Mouse (Mus musculus): ENCODE measurements around the gene Pald1. TPM values are rescaled to one million over a fixed set of nuclear protein-coding genes. Genes with fewer than 3 reads are reported as not detected.

Pald1 gene
- polyA plus RNA-seq, 1 experiment from 2014 or later, result 26.4 TPM

GRCm38 (mm10) chr10:61370273-61370979, 12.9 kb downstream of the Pald1 start:
- 56% methylated on average over 18 of the region's 18 CpGs for WGBS
- Histone ChIP-seq H3K4me2 (ENCODE audit: low read depth) (0 out of 2 replicates have a peak overlapping the region, but pooled peaks have one; percentile 5), H3K27me3 (ENCODE audit: control insufficient read depth, insufficient read depth, low read length) (no peaks in the 10 kb centered on the region), H3K27ac (ENCODE audit: low read depth, low read length) (peak overlapping the region; percentile 37; the same call in 1 of the 2 replicates), H3K9ac (ENCODE audit: low read length) (no peak overlapping the region), H3K4me3 (ENCODE audit: low read depth, low read length) (no peak overlapping the region), H3K4me1 (ENCODE audit: control insufficient read depth, insufficient read depth, low read length) (peaks cover 11% of the 10 kb centered on the region), H3K36me3 (ENCODE audit: control insufficient read depth, insufficient read depth, low read length) (no peaks in the 10 kb centered on the region), H3K9me3 (ENCODE audit: control insufficient read depth, low read length) (no peaks in the 10 kb centered on the region)
- ATAC-seq (ENCODE audit: insufficient read depth, low FRiP score, low TSS enrichment), result no peak
- DNase-seq (ENCODE audit: low spot score), result no peak

- Histone ChIP-seq H3K4me1 (ENCODE audit: control insufficient read depth, insufficient read depth, low read length) (peaks cover 9% of the 10 kb centered on the region), H3K27ac (ENCODE audit: low read depth, low read length) (no peak overlapping the region), H3K36me3 (ENCODE audit: control insufficient read depth, insufficient read depth, low read length) (no peaks in the 10 kb centered on the region), H3K9ac (ENCODE audit: low read length) (no peak overlapping the region), H3K27me3 (ENCODE audit: control insufficient read depth, insufficient read depth, low read length) (no peaks in the 10 kb centered on the region), H3K4me3 (ENCODE audit: low read depth, low read length) (no peak overlapping the region), H3K4me2 (ENCODE audit: low read depth) (no peak overlapping the region), H3K9me3 (ENCODE audit: control insufficient read depth, low read length) (no peaks in the 10 kb centered on the region)
- WGBS, result 58% methylated on average over 5 of the region's 5 CpGs
- no peak for DNase-seq (ENCODE audit: low spot score)
- ATAC-seq (ENCODE audit: insufficient read depth, low FRiP score, low TSS enrichment), result no peak
Observed at GRCm38 (mm10) chr10:61369755-61370154, 13.6 kb downstream of the Pald1 start.

GRCm38 (mm10) chr10:61365902-61366301, 17.4 kb downstream of the Pald1 start:
- Histone ChIP-seq H3K9ac (ENCODE audit: low read length) (no peak overlapping the region), H3K27ac (ENCODE audit: low read depth, low read length) (no peak overlapping the region), H3K9me3 (ENCODE audit: control insufficient read depth, low read length) (no peaks in the 10 kb centered on the region), H3K4me3 (ENCODE audit: low read depth, low read length) (no peak overlapping the region), H3K27me3 (ENCODE audit: control insufficient read depth, insufficient read depth, low read length) (no peaks in the 10 kb centered on the region), H3K4me2 (ENCODE audit: low read depth) (no peak overlapping the region), H3K4me1 (ENCODE audit: control insufficient read depth, insufficient read depth, low read length) (peaks cover 3% of the 10 kb centered on the region; the same call in 1 of the 2 replicates), H3K36me3 (ENCODE audit: control insufficient read depth, insufficient read depth, low read length) (no peaks in the 10 kb centered on the region)
- WGBS, result 63% methylated on average over 1 of the region's 1 CpGs
- ATAC-seq (ENCODE audit: insufficient read depth, low FRiP score, low TSS enrichment) (no peak), DNase-seq (ENCODE audit: low spot score) (no peak)

- Histone ChIP-seq H3K9ac (ENCODE audit: low read length) (no peak overlapping the region), H3K36me3 (ENCODE audit: control insufficient read depth, insufficient read depth, low read length) (no peaks in the 10 kb centered on the region), H3K4me3 (ENCODE audit: low read depth, low read length) (no peak overlapping the region), H3K4me2 (ENCODE audit: low read depth) (no peak overlapping the region), H3K27me3 (ENCODE audit: control insufficient read depth, insufficient read depth, low read length) (no peaks in the 10 kb centered on the region), H3K9me3 (ENCODE audit: control insufficient read depth, low read length) (no peaks in the 10 kb centered on the region), H3K4me1 (ENCODE audit: control insufficient read depth, insufficient read depth, low read length) (no peaks in the 10 kb centered on the region), H3K27ac (ENCODE audit: low read depth, low read length) (no peak overlapping the region)
- ATAC-seq (ENCODE audit: insufficient read depth, low FRiP score, low TSS enrichment), result no peak
- 90% methylated on average over 6 of the region's 6 CpGs for WGBS
- DNase-seq (ENCODE audit: low spot score), result no peak
Observed at GRCm38 (mm10) chr10:61364431-61364830, 18.9 kb downstream of the Pald1 start.

- Histone ChIP-seq H3K4me2 (ENCODE audit: low read depth) (no peak overlapping the region), H3K4me3 (ENCODE audit: low read depth, low read length) (no peak overlapping the region), H3K9ac (ENCODE audit: low read length) (no peak overlapping the region), H3K36me3 (ENCODE audit: control insufficient read depth, insufficient read depth, low read length) (no peaks in the 10 kb centered on the region), H3K4me1 (ENCODE audit: control insufficient read depth, insufficient read depth, low read length) (no peaks in the 10 kb centered on the region), H3K9me3 (ENCODE audit: control insufficient read depth, low read length) (no peaks in the 10 kb centered on the region), H3K27me3 (ENCODE audit: control insufficient read depth, insufficient read depth, low read length) (no peaks in the 10 kb centered on the region), H3K27ac (ENCODE audit: low read depth, low read length) (no peak overlapping the region)
- ATAC-seq (ENCODE audit: insufficient read depth, low FRiP score, low TSS enrichment), result no peak
- 77% methylated on average over 8 of the region's 8 CpGs for WGBS
- no peak for DNase-seq (ENCODE audit: low spot score)
Observed at GRCm38 (mm10) chr10:61362992-61363391, 20.3 kb downstream of the Pald1 start.

GRCm38 (mm10) chr10:61362483-61362882, 20.8 kb downstream of the Pald1 start:
- no peak for DNase-seq (ENCODE audit: low spot score)
- H3K4me3 ChIP-seq (ENCODE audit: low read depth, low read length), result no peak overlapping the region
- H3K27me3 ChIP-seq (ENCODE audit: control insufficient read depth, insufficient read depth, low read length), result no peaks in the 10 kb centered on the region
- H3K4me1 ChIP-seq (ENCODE audit: control insufficient read depth, insufficient read depth, low read length), result no peaks in the 10 kb centered on the region
- H3K36me3 ChIP-seq (ENCODE audit: control insufficient read depth, insufficient read depth, low read length), result no peaks in the 10 kb centered on the region
- no peaks in the 10 kb centered on the region for H3K9me3 ChIP-seq (ENCODE audit: control insufficient read depth, low read length)
- no peak overlapping the region for H3K9ac ChIP-seq (ENCODE audit: low read length)
- ATAC-seq (ENCODE audit: insufficient read depth, low FRiP score, low TSS enrichment), result no peak
- WGBS, result 73% methylated on average over 9 of the region's 9 CpGs
- no peak overlapping the region for H3K27ac ChIP-seq (ENCODE audit: low read depth, low read length)
- no peak overlapping the region for H3K4me2 ChIP-seq (ENCODE audit: low read depth)

- no peak overlapping the region for H3K4me3 ChIP-seq (ENCODE audit: low read depth, low read length)
- H3K36me3 ChIP-seq (ENCODE audit: control insufficient read depth, insufficient read depth, low read length), result peaks cover under 1% of the 10 kb centered on the region; the same call in 1 of the 2 replicates
- no peaks in the 10 kb centered on the region for H3K27me3 ChIP-seq (ENCODE audit: control insufficient read depth, insufficient read depth, low read length)
- no peak overlapping the region for H3K4me2 ChIP-seq (ENCODE audit: low read depth)
- no peak for ATAC-seq (ENCODE audit: insufficient read depth, low FRiP score, low TSS enrichment)
- H3K9ac ChIP-seq (ENCODE audit: low read length), result no peak overlapping the region
- no peaks in the 10 kb centered on the region for H3K4me1 ChIP-seq (ENCODE audit: control insufficient read depth, insufficient read depth, low read length)
- no peaks in the 10 kb centered on the region for H3K9me3 ChIP-seq (ENCODE audit: control insufficient read depth, low read length)
- 96% methylated on average over 8 of the region's 8 CpGs for WGBS
- no peak for DNase-seq (ENCODE audit: low spot score)
- no peak overlapping the region for H3K27ac ChIP-seq (ENCODE audit: low read depth, low read length)
Observed at GRCm38 (mm10) chr10:61360667-61361066, 22.7 kb downstream of the Pald1 start.

GRCm38 (mm10) chr10:61359411-61359810, 23.9 kb downstream of the Pald1 start:
- Histone ChIP-seq H3K27ac (ENCODE audit: low read depth, low read length) (no peak overlapping the region), H3K36me3 (ENCODE audit: control insufficient read depth, insufficient read depth, low read length) (peaks cover 2% of the 10 kb centered on the region; the same call in 1 of the 2 replicates), H3K27me3 (ENCODE audit: control insufficient read depth, insufficient read depth, low read length) (no peaks in the 10 kb centered on the region), H3K4me2 (ENCODE audit: low read depth) (no peak overlapping the region), H3K9ac (ENCODE audit: low read length) (no peak overlapping the region), H3K4me3 (ENCODE audit: low read depth, low read length) (no peak overlapping the region), H3K4me1 (ENCODE audit: control insufficient read depth, insufficient read depth, low read length) (no peaks in the 10 kb centered on the region), H3K9me3 (ENCODE audit: control insufficient read depth, low read length) (no peaks in the 10 kb centered on the region)
- 86% methylated on average over 8 of the region's 8 CpGs for WGBS
- DNase-seq (ENCODE audit: low spot score) (no peak), ATAC-seq (ENCODE audit: insufficient read depth, low FRiP score, low TSS enrichment) (no peak)

GRCm38 (mm10) chr10:61357658-61358057, 25.7 kb downstream of the Pald1 start:
- no peak for DNase-seq (ENCODE audit: low spot score)
- no peaks in the 10 kb centered on the region for H3K9me3 ChIP-seq (ENCODE audit: control insufficient read depth, low read length)
- H3K9ac ChIP-seq (ENCODE audit: low read length), result no peak overlapping the region
- H3K4me3 ChIP-seq (ENCODE audit: low read depth, low read length), result no peak overlapping the region
- H3K4me1 ChIP-seq (ENCODE audit: control insufficient read depth, insufficient read depth, low read length), result no peaks in the 10 kb centered on the region
- H3K36me3 ChIP-seq (ENCODE audit: control insufficient read depth, insufficient read depth, low read length), result peaks cover 2% of the 10 kb centered on the region; the same call in 1 of the 2 replicates
- no peaks in the 10 kb centered on the region for H3K27me3 ChIP-seq (ENCODE audit: control insufficient read depth, insufficient read depth, low read length)
- no peak overlapping the region for H3K4me2 ChIP-seq (ENCODE audit: low read depth)
- WGBS, result 64% methylated on average over 8 of the region's 8 CpGs
- no peak for ATAC-seq (ENCODE audit: insufficient read depth, low FRiP score, low TSS enrichment)
- no peak overlapping the region for H3K27ac ChIP-seq (ENCODE audit: low read depth, low read length)

All from neural tube, embryonic 11.5 days (tissue).